Mouse (Mus musculus) cerebellum, adult 2 months (tissue): ENCODE results near the gene AU018091.

ENCODE experiments used
- CTCF ChIP-seq: fragments of 200-500 bp; IDR thresholded peaks from 2 replicates; pipeline ENCODE4 v1.5.1; 2011; ENCODE audit warnings: low read depth, mild to moderate bottlenecking, control low read depth, low read length, moderate library complexity, borderline replicate concordance; ENCODE audit not compliant: insufficient read depth
- POLR2A ChIP-seq: fragments of 200-500 bp; IDR thresholded peaks from 2 replicates; pipeline ENCODE4 v1.6.1; 2011; ENCODE audit warnings: low read length, control low read depth, borderline replicate concordance; ENCODE audit not compliant: insufficient read depth

DNA sequence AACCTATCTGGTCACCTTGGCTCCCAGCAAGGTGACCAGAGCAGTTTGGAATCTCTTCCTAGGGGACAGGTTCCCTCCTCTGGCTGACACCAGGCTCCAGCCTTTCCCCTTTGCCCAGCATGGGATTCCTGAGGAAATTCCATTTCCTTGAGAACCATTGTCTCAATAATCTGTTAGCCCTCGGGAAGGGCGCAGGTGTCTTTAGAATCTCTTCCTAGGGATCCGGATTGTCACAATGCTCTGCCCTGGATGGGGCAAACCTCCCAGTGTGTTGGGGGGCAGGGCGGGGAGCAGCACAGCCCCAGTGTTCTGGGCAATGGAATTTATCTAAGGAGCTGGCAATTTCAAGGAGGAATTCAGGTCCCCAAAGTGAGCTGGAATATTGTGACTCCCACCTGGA, 37.5 kb upstream of the AU018091 start:
- TF ChIP-seq POLR2A (no peak), CTCF (no peak)
